Mouse (Mus musculus) hindbrain, embryonic 11.5 days (tissue): ENCODE results near the gene Enho. TPM values are rescaled to one million over a fixed set of nuclear protein-coding genes. Genes with fewer than 3 reads are reported as not detected.

Source experiments
- ATAC-seq: fragments of 200-750 bp; cut with Nextera tagmentation; 2 replicates; pipeline ENCODE4 v1.8.0; 2017; ENCODE audit warnings: mild to moderate bottlenecking, moderate TSS enrichment, moderate library complexity; ENCODE audit not compliant: low FRiP score
- DNase-seq: peaks from one replicate; pipeline ENCODE4 v3.0.0-alpha.2; 2015; ENCODE audit warnings: low spot score
- H3K27ac ChIP-seq: fragments of 300-500 bp; sonication (generic); 2 replicates; pipeline ENCODE4 v1.5.1; 2014; ENCODE audit warnings: mild to moderate bottlenecking, low read depth, low read length
- H3K27me3 ChIP-seq: fragments of 300-500 bp; sonication (generic); 2 replicates; pipeline ENCODE4 v1.6.1; 2014; ENCODE audit warnings: mild to moderate bottlenecking, low read length, moderate library complexity, mixed read lengths; ENCODE audit not compliant: control insufficient read depth, insufficient read depth
- H3K36me3 ChIP-seq: fragments of 300-500 bp; sonication (generic); 2 replicates; pipeline ENCODE4 v1.6.1; 2014; ENCODE audit warnings: mild to moderate bottlenecking, low read length, moderate library complexity, mixed read lengths; ENCODE audit not compliant: control insufficient read depth, insufficient read depth
- H3K4me1 ChIP-seq: fragments of 300-500 bp; sonication (generic); replicated peaks from 2 replicates; pipeline ENCODE4 v1.6.1; 2014; ENCODE audit warnings: low read length, mixed read lengths; ENCODE audit not compliant: control insufficient read depth, insufficient read depth
- H3K4me2 ChIP-seq: fragments of 300-500 bp; sonication (generic); replicated peaks from 2 replicates; pipeline ENCODE4 v1.6.1; 2014; ENCODE audit warnings: mild to moderate bottlenecking, low read depth, low read length
- H3K4me3 ChIP-seq: fragments of 300-500 bp; sonication (generic); 2 replicates; pipeline ENCODE4 v1.5.1; 2014; ENCODE audit warnings: low read depth, low read length
- H3K9ac ChIP-seq: fragments of 300-500 bp; sonication (generic); 2 replicates; pipeline ENCODE4 v1.6.1; 2014; ENCODE audit warnings: low read depth, low read length
- H3K9me3 ChIP-seq: fragments of 300-500 bp; sonication (generic); 2 replicates; pipeline ENCODE4 v1.6.1; 2016; ENCODE audit warnings: low read length; ENCODE audit not compliant: control insufficient read depth
- WGBS: fragments of 180-500 bp; shearing (Covaris S2); extraction: QIAGEN DNeasy Blood & Tissue Kit; methylation state at CpG from one replicate; pipeline ENCODE4 v1.1.7; 2014; 5-methylcytosine and 5-hydroxymethylcytosine counted together
- polyA plus RNA-seq: library from polyadenylated mRNA; unstranded; fragments of >200 nt; fragmentation: Nextera tagmentation; extraction: Ambion mirVana; gene quantifications from 2 replicates; pipeline ENCODE4 v1.2.1, GENCODE M21; 2014

The Enho gene
- polyA plus RNA-seq, 1 experiment from 2014 or later: 42.7 TPM

DNA sequence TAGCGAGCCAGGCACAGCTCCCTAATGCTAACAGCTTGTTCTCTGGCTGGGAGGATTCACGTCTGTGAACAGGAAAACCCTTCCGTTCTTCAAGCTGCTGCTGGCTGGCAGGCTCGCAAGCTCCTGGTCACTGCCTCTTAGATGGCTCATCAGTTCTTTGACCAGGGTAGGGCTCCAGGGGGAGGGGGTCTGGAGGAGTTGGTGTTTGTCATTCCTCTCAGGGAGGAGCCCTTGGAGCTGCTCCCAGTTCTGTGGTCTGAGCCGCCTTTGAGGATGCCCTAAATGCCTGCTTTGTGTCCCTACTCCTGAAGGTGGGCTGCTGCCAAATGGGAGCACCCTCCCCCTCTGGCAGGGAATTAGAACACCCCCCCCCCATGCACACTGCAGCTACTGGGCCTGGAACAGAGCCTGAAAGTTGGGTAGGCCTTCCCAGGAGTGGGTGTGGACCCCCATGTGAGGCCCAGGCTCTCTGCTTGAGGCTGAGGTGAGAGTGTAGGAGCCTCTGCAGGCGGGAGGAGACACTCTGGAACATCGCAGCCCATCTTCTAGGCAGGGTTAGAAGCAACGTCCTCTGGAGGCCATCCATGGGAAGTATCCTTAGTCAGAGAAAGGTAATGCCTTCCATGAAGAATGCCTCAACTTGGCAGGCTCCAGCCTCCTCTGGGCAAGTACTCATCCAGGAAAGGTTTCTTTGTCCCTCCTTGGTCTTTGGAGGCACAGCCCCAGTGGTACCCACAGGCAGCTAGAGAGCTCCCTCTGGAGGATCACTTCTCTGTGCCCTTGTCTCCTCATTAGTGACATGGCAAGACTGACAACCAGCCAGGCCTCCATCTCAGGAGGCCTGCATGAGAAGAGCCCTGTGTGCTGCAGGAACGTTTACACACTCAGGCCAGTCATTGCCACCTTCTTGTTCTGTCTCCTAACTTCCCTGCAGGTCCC lies 24.2 kb downstream of the Enho start:
- Histone ChIP-seq H3K36me3 (no peaks in the 10 kb centered on the region), H3K27me3 (no peaks in the 10 kb centered on the region), H3K9ac (no peak overlapping the region), H3K9me3 (no peaks in the 10 kb centered on the region), H3K27ac (no peak overlapping the region), H3K4me2 (no peak overlapping the region), H3K4me3 (no peak overlapping the region), H3K4me1 (peaks cover 4% of the 10 kb centered on the region; the same call in 1 of the 2 replicates)
- no peak for ATAC-seq
- DNase-seq: no peak
- 71% methylated on average over 9 of the region's 9 CpGs for WGBS

DNA sequence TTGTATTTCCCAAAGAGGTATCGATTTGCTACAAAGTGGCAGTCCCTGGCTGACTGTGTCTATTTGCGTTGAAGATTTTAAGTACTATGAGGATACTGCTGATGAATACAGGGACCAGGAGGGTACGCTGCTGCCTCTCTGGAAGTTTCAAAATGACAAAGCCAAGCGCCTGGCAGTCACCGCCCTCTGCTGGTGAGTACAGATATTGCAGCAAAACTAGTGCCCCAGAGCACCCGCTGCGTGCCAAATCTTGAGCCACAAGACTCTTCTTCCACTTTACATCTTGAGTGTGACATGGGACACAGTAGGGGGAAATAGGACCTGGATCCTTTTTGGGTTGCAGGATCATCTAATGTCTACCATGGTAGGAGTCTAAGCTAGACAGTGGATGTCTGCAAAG lies 26.0 kb downstream of the Enho start:
- WGBS: 11% methylated on average over 7 of the region's 7 CpGs
- no peak overlapping the region for H3K27ac ChIP-seq
- H3K27me3 ChIP-seq: no peaks in the 10 kb centered on the region
- peak; percentile 89 for DNase-seq
- H3K9me3 ChIP-seq: no peaks in the 10 kb centered on the region
- no peaks in the 10 kb centered on the region for H3K36me3 ChIP-seq
- H3K4me2 ChIP-seq: no peak overlapping the region
- no peak overlapping the region for H3K9ac ChIP-seq
- no peak overlapping the region for H3K4me3 ChIP-seq
- peak; percentile 10; the same call in 1 of the 2 replicates for ATAC-seq
- peaks cover 4% of the 10 kb centered on the region; the same call in 1 of the 2 replicates for H3K4me1 ChIP-seq

DNA sequence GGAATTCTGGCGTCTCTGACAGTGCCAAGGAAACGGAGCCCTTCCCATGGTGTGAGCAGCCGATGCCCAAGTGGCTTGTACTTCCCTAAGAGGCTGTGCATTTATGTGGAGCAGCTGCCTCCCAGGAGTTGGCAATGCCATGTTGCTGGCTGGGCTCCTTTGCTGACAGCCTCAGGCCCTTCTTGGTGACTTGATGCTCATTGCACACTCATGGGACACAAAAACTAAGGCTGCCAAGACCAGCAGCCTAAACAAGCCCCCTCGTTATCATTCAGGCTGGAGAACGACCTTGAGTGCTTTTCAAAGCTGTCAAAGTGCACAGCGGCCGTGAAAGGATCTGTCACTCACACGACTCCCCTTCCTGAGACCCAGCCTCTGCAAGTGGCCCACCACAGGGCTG lies 28.0 kb downstream of the Enho start:
- Histone ChIP-seq H3K4me3 (no peak overlapping the region), H3K36me3 (no peaks in the 10 kb centered on the region), H3K4me1 (peaks cover 4% of the 10 kb centered on the region; the same call in 1 of the 2 replicates), H3K9ac (no peak overlapping the region), H3K27ac (peak overlapping the region; percentile 68), H3K4me2 (no peak overlapping the region), H3K9me3 (no peaks in the 10 kb centered on the region), H3K27me3 (no peaks in the 10 kb centered on the region)
- peak; percentile 56 for DNase-seq
- WGBS: 35% methylated on average over 8 of the region's 8 CpGs
- peak; percentile 50; the same call in 1 of the 2 replicates for ATAC-seq

DNA sequence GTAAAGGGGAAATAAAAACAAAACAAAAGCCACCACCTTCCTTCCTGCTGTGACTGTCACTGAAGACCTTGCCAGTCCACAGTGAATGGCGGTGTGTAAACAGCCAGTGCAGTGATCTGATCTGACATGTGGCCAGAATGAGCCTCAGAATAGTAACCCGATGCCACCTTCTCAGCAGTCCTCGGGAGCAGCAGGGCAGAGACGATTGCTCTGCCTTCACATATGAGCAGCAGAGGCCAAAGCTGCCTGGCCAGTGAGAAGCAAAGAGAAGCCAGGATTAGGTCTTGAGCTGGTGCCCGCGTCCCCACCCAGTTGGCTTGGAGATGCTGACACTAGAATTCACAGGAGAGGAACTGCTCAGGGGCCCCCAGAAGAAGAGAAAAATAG lies 29.5 kb downstream of the Enho start:
- no peak for DNase-seq
- H3K36me3 ChIP-seq: no peaks in the 10 kb centered on the region
- no peak overlapping the region for H3K27ac ChIP-seq
- H3K4me2 ChIP-seq: no peak overlapping the region
- no peaks in the 10 kb centered on the region for H3K9me3 ChIP-seq
- H3K4me1 ChIP-seq: peaks cover 4% of the 10 kb centered on the region; the same call in 1 of the 2 replicates
- no peaks in the 10 kb centered on the region for H3K27me3 ChIP-seq
- no peak overlapping the region for H3K4me3 ChIP-seq
- no peak overlapping the region for H3K9ac ChIP-seq
- WGBS: 41% methylated on average over 6 of the region's 6 CpGs
- no peak for ATAC-seq

DNA sequence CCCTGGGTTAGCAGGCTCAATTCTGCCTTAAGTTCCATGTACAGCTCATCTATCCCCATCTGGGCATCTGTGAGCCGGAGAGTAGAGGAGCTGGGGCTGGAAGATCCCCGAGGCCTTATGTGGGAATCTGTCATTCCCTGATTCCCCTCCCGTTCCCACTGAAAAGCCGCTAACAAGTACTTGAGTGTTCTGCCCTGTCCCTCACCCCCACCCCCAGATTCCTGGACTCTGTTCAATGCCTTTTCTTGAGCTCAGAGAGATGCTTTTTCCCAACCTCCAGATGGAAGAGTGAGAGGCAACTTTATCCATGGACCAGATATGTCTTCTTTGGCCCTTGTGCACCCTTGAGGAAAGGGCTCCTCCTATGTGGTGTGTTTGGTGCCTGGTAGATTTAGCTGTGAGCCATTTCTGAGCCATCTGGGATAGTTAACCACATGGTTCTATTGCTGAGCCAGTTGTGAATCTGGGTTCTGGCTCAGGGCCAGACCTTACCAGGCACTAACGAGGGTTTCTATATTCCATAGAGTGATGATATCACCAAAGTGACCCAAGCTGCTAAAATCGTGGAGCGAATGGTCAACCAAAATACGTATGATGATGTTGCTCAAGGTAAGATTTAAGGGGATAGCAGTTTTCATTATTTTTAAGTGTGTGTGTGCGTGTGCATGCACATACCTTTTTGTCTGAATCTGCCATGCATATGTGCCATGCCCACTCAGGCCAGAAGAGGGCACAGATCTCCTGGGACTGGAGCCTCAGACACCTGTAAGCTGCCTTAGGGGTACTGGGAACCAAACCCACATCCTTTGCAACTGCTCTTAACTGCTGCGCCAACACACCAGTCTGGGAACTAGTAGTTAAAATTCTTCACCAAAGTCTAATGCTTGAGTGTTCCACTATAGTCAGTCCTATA lies 30.2 kb downstream of the Enho start:
- WGBS: 82% methylated on average over 10 of the region's 10 CpGs

DNA sequence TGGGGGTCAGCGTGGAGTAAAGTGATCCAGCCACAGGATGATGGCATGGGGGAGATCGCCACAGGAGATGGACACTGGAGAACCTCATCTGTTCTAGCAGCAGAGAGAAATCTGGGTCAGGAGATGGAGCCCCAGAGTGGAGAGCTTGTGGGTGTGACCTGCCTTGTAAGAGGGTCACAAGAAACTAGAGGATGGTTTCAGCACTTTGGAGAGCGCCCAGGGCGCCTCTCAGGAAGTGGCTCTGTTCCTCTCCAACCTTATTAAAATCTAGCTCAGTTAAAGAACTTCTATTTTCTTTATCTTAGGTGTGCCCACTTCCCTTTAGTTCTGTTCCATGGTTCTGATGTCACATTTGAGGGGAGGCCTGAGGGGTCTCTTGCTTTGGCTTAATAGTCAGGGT lies 33.3 kb downstream of the Enho start:
- no peaks in the 10 kb centered on the region for H3K27me3 ChIP-seq
- no peaks in the 10 kb centered on the region for H3K36me3 ChIP-seq
- ATAC-seq (no peak), DNase-seq (peak; percentile 65)
- no peak overlapping the region for H3K4me2 ChIP-seq
- no peak overlapping the region for H3K4me3 ChIP-seq
- H3K9me3 ChIP-seq: no peaks in the 10 kb centered on the region
- 41% methylated on average over 4 of the region's 4 CpGs for WGBS
- no peak overlapping the region for H3K27ac ChIP-seq
- peaks cover 3% of the 10 kb centered on the region; the same call in 1 of the 2 replicates for H3K4me1 ChIP-seq
- H3K9ac ChIP-seq: no peak overlapping the region

More for the DNA sequence above, 30.2 kb downstream of the Enho start:
- DNase-seq (no peak), ATAC-seq (no peak)
- Histone ChIP-seq H3K4me3 (no peak overlapping the region), H3K4me2 (no peak overlapping the region), H3K27ac (no peak overlapping the region), H3K9me3 (no peaks in the 10 kb centered on the region), H3K27me3 (no peaks in the 10 kb centered on the region), H3K9ac (no peak overlapping the region), H3K36me3 (no peaks in the 10 kb centered on the region), H3K4me1 (peaks cover 4% of the 10 kb centered on the region; the same call in 1 of the 2 replicates)

DNA sequence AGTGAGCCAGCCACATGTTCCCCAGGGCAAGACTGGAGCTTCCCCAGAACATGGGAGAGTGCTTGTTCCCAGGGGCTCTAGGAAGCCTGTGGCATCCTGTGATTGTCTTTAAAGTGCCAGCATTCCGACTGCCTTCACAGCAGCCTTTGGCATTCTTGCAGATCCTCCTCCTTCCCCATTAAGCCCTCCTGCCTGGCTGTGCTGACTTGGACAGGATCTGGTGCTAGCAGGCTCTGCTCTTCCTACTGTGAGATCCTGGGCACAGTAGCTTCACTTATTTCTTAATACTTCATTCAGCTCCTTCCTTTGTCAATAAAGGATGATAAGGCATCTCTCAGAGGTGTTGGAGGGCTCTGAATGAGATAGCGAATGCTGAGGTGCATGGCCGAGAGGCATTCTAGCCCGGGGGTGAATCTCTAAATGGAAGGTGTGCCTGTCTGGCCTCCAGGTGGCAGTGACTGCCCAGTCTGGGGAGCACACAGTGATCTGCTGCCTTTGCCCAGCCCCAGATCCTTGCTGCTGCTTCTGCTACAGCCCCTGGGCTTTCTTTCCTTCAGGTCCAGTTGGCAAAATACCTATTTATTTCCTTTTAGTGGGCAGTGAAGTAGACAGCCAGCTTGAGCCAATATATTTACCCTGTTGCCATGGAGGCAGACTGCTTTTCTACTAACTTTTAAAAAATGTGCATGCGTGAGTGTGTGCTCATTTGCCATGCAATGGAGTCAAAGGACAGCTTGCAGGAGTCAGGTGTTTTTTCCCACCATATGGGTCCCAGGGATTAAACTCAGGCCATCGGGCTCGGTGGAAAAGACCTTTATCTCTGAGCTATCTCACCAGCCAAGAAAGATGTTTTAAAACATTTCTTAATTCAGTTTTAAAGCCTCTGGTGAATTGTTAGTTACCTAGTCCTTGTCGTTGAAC lies 35.4 kb downstream of the Enho start:
- WGBS: 38% methylated on average over 8 of the region's 8 CpGs
- H3K4me2 ChIP-seq: no peak overlapping the region
- ATAC-seq: peak; percentile 68
- no peak overlapping the region for H3K4me3 ChIP-seq
- peak; percentile 53 for DNase-seq
- no peaks in the 10 kb centered on the region for H3K36me3 ChIP-seq
- H3K9ac ChIP-seq: 0 out of 2 replicates have a peak overlapping the region, but pooled peaks have one; percentile 12
- H3K9me3 ChIP-seq: no peaks in the 10 kb centered on the region
- no peaks in the 10 kb centered on the region for H3K27me3 ChIP-seq
- H3K4me1 ChIP-seq: 0 out of 2 replicates have a peak, but pooled peaks cover 3% of the 10 kb centered on the region
- peak overlapping the region; percentile 61 for H3K27ac ChIP-seq

DNA sequence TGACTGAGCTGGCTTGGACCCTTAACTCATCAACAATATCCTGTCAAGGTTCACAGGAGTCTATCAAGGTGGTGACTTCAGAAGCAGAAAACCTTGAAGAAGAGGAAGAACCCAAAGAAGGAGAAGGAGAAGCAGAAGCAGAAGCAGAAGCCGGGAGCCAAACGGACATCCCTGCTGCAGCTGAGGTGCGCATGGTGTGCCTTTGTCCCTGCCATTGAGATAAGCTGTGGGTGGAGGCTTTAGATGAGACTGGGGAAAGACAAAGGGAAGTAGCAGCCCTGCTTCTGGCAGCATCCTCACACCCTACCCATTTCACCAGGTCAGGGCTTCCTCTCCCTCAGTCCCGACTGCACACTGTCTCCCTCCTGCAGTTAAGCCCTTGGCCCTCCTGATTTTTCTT lies 37.3 kb downstream of the Enho start:
- 0 out of 2 replicates have a peak, but pooled peaks cover 3% of the 10 kb centered on the region for H3K4me1 ChIP-seq
- ATAC-seq (no peak), DNase-seq (no peak)
- no peaks in the 10 kb centered on the region for H3K9me3 ChIP-seq
- H3K9ac ChIP-seq: no peak overlapping the region
- H3K4me3 ChIP-seq: no peak overlapping the region
- no peak overlapping the region for H3K4me2 ChIP-seq
- no peaks in the 10 kb centered on the region for H3K36me3 ChIP-seq
- H3K27ac ChIP-seq: no peak overlapping the region
- no peaks in the 10 kb centered on the region for H3K27me3 ChIP-seq
- WGBS: 42% methylated on average over 4 of the region's 4 CpGs
